Mouse (Mus musculus): Measurements from ENCODE around the gene Eif3a.

Gene Eif3a

GRCm38 (mm10) chr19:60790551-60791161 lies at the start of gene Eif3a:
Gene Eif3a (minus strand): TSS chr19:60790658.
- peak; percentile 94 for DNase-seq

- DNase-seq: peak; percentile 41
These were observed 47.3 kb upstream of the Eif3a start for GRCm38 (mm10) chr19:60837747-60838146.

DNA sequence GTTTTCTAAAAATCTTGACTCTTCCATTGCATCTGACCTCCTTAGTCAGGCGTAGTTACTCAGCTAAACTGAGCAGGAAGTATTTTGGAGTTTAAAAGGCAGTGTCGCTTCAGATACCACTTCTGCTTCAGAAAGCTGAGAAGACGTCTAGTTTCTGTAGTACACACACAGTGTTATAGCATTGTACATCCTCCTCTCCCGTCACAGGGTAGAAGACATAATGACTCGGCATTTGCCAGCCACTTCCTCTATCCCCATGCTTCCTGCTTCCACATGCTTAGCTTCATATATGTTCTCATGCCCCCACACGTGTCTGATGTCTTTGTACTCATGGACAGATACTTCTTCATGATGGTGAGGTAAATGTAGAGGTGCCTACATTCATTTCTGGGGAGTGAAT lies 28.2 kb upstream of the Eif3a start:
- DNase-seq: no peak

DNA sequence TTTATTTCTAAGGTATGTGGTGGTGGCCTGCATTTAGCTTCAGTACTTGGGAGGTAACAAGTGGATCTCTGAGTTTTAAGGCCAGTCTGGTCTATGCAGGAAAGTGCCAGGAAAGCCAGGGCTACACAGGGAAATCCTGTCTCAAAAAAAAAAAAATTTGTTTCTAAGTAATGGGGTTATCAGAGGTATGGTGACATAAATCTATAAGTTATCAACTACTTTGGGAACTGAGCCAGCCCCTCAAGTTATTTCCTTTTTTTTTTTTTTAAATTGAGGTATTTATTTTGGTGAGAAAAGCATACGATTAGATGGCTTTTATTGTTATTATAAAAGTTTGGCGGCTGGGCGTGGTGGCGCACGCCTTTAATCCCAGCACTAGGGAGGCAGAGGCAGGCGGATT lies 22.7 kb upstream of the Eif3a start:
- DNase-seq: no peak

- DNase-seq: no peak
These were observed 21.6 kb upstream of the Eif3a start for GRCm38 (mm10) chr19:60812036-60812389.

- DNase-seq: peak; percentile 94
These were observed 20.9 kb upstream of the Eif3a start, which contains the start of gene Fam45a for GRCm38 (mm10) chr19:60811098-60812035. Gene Fam45a (plus strand): TSS chr19:60811585.

GRCm38 (mm10) chr19:60809927-60810326 lies 19.5 kb upstream of the Eif3a start:
- DNase-seq: no peak

- no peak for DNase-seq
These were observed 14.4 kb upstream of the Eif3a start for GRCm38 (mm10) chr19:60804903-60805302.

DNA sequence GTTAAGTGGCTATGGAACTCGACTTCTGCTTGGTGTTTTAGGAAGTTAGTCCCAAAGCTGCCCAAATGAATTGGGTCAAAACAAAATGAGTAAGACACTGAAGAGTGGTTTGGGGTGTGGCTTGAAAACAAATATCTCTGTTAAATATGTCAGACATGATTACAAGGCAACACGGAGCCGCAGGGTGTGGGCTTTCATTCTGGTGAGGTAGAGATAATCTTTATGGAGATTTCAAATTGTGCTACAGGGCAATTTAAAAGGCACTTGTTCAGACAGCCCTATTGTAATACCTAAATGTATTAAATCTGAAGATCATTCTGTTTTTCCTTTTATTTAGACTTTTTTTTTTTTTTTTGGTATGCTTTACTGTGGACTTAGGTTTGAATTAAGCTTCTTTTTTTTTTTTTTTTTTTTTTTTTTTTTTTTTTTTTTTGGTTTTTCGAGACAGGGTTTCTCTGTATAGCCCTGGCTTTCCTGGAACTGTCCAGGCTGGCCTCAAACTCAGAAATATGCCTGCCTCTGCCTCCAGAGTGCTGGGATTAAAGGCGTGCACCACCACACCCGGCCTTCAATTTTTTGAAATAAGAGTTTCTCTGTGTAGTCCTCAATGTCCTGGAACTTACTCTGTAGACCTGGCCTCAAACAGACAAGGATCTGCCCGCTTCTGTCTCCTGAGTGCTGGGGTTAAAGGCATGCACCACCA lies 9.6 kb upstream of the Eif3a start:
- DNase-seq: no peak

DNA sequence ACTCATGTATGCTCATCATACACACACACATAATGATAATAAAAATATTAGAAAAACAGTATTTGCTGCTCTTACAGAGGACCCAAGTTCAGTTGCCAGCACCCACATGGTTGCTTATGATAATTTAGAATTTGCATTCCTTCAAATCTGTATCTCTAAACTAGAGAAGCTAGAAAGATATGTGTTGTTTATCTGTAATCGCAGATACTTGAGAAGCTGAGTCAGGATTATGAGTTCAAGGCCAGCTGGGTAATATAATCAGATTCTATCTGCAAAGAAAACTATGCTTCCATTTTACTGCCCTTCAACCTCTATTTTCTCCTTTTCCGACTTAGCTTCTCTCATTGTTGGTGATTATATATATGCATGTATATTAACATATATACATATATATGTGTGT lies 7.0 kb upstream of the Eif3a start:
- DNase-seq: no peak

GRCm38 (mm10) chr19:60795244-60795643 lies 4.8 kb upstream of the Eif3a start:
- no peak for DNase-seq

DNA sequence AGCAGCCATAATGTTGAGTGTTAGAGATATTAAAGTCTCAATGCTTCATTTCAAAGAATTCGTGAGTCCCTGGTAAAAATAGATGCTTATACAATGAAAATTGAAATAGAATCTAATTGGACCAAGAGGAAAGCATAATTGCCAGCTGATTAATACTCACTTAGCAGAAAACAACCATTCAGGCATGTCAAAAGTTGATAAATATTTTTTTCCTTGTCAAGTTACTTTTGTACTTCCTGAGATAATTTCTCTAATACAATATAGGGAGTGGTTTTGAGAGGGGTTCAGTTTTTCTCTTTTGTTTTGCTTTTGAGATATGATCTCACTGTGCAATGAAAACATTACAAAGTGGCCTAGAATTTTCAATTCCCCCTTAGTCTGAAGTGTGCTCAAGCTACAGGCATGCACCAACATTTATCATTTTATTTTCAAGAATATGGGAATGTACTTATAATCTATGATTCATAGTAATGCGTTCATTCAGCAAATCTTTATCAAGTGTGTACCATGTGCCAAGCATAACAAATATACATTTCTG lies 2.8 kb upstream of the Eif3a start:
- no peak for DNase-seq

- no peak for DNase-seq
These were observed 706 bp upstream of the Eif3a start for GRCm38 (mm10) chr19:60791164-60791563.

- DNase-seq: peak; percentile 38
These were observed 445 bp downstream of the Eif3a start for GRCm38 (mm10) chr19:60789919-60790506.

DNA sequence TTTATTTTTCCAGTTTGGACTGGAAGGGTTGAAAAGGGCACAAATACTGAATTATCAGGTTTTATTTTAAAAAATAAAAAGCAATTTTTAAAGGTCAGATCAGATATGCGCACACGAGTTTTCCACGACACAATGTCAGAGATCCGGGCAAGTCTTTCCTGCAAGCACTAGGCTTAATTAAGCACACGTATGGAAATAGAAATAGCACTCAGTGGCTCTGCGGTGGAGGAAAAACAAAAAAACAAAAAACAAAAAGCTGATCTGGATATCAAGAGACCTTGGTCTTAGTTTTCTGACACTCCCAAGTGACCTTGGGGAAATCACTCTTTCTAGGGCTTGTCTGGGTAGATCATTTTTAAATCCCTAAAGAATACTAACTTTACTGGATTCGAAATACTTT lies 1.0 kb downstream of the Eif3a start:
- DNase-seq: no peak

- DNase-seq: no peak
These were observed 2.1 kb downstream of the Eif3a start for GRCm38 (mm10) chr19:60788214-60788960.

- no peak for DNase-seq
These were observed 2.9 kb downstream of the Eif3a start for GRCm38 (mm10) chr19:60787465-60788150.

DNA sequence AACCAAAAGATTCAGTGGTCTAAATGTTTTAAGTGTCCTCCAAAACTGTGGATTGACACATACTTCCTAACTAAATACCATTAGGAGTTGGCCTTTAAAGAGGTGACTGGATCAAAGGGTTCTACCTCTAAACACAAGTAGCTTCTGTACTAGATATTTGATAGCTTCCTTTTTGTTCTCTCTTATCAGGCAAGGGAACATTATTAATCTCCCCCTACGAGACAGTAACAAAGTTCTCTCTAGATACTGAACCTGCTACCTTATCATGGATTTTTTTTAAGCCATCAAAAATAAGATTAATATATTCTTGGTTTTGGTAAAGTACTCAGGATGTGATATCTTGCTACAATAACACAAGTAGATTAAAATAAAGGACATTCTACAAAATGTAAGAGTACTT lies 5.7 kb downstream of the Eif3a start:
- DNase-seq: no peak

GRCm38 (mm10) chr19:60782034-60782433 lies 8.4 kb downstream of the Eif3a start:
- DNase-seq: no peak

DNA sequence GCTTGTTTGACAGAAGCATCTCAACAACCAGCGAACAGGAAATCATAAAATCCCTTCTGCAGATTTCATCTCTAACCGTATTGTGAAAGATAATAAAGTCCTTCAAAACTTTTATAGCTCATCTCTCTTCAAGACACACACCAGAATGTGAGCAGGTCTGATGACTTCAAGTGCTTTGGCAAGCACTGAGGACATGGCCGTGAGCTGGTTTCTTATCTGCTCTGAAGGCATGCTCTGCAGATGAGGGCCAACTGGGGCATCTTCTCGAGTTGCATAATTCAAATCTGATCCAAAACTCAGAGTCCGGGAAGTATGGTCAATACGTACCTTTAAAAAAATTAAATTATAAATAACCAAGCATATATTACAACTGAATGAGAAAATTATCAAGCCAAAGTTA lies 17.1 kb downstream of the Eif3a start:
- DNase-seq: no peak
